Mouse (Mus musculus): ENCODE results near the gene Fut7.

The Fut7 gene

GRCm38 (mm10) chr2:25460135-25460534, 37.1 kb downstream of the Fut7 start:
- peak; percentile 47 for DNase-seq (ENCODE audit: low read depth, low spot score)

GRCm38 (mm10) chr2:25460551-25461309, 37.7 kb downstream of the Fut7 start, which contains the start of gene Paxx:
Gene Paxx (minus strand): TSS chr2:25461094.
- DNase-seq (ENCODE audit: low read depth, low spot score): peak; percentile 99

DNA sequence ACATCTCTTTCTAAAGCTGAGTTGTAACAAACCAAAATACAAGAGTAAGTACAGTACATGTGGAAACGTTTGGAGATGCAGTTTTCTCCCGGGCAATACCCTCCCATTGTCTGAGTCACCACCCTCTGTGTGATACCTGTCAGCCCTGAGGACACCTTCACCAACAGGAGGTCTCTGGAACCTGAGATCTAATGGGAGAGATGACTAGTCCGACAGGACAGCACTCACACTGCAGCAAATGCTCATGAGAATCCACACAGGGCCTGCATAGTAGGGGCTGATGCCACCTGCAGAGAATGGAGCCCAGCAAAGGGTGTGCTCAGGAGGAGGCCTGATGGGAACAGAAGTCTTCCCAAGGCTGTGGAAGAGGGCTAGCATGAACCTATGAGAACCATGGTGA, 38.3 kb downstream of the Fut7 start:
- DNase-seq (ENCODE audit: low read depth, low spot score): no peak

GRCm38 (mm10) chr2:25463630-25464029, 40.6 kb downstream of the Fut7 start:
- no peak for DNase-seq (ENCODE audit: low read depth, low spot score)

GRCm38 (mm10) chr2:25465256-25465655, 42.2 kb downstream of the Fut7 start:
- DNase-seq (ENCODE audit: low read depth, low spot score): no peak

GRCm38 (mm10) chr2:25465816-25466635, 43.0 kb downstream of the Fut7 start:
- peak; percentile 50 for DNase-seq (ENCODE audit: low read depth, low spot score)

DNA sequence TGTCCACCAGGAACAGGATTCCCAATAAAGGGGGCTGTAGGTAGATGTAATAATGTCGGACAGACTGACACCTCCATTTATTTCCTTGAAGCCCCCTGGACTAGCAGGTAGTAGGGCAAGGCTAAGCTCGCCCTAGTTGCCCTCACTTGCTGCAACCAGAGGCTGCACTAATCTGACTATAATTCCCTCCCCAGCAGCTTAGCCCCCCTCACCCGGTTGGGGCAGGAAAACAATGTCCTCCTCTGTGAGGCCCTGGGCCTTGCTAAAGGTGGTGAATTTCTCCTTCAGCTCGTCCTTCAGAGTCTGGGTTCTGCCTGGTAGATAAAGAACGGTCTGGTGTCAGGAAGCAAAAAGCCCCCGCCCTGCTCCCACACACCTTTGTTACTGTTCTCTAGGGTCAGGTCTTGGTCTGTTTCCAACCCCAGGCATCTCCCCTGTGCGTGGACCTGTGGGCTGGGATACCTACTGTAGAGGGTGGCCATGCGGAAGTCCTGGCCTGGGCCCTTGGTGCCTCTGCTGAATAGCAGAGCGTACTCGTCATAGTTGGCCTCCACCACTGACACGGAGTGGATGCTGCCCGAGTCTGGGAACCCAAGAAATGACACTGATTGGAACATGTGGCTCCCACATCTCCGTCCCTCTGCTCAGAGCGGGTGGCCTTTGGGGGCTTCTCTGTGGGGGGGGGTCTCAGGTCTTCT, 44.7 kb downstream of the Fut7 start:
- no peak for DNase-seq (ENCODE audit: low read depth, low spot score)

- DNase-seq (ENCODE audit: low read depth, low spot score): no peak
Measured at GRCm38 (mm10) chr2:25468962-25469915, 46.2 kb downstream of the Fut7 start.

DNA sequence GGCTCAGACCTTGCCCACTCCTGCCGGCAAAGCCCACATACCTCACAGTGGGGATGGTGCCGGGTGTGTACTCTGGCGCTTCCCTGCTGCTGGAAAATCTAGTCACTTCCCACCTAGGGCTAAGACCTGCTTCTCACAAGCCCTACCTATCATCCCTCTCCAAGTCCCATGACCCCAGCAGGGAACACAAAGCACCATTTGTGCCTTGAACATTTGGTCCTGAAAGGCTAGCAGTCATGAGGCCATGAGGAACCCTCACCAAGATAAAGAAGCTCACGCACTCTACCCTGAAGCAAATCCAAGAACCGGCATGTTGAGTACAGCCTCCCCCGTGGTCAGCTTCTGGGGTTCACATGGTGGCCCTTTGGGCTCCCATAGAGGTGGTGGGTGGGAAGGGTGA, 46.9 kb downstream of the Fut7 start, which contains the start of gene Ptgds:
Gene Ptgds, minus strand, starts transcription at position 78 of the 400 bp plus-strand sequence.
- no peak for DNase-seq (ENCODE audit: low read depth, low spot score)

DNA sequence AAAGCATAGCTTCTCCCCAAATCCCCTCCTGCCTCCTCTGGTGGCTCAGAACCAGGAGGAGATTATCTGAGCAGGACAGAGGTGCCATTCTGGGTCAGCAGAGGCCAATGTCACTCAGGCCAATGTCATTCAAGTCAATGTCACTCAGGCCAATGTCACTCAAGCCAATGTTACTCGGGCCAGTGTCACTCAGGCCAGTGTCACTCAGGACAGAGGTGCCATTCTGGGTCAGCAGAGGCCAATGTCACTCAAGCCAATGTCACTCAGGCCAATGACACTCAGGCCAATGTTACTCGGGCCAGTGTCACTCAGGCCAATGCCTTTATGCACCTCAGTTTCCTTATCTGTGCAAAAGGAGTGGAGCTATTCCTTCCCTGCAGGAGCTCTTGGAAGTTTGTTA, 49.5 kb downstream of the Fut7 start:
- no peak for DNase-seq (ENCODE audit: low read depth, low spot score)
